Mouse (Mus musculus): ENCODE measurements around the gene Nfkbiz. TPM values are rescaled to one million over a fixed set of nuclear protein-coding genes. Genes with fewer than 3 reads are reported as not detected.

The Nfkbiz gene
- total and polyA plus RNA-seq, 2 experiments from 2014 or later = 1.3 to 2.6 TPM

GRCm38 (mm10) chr16:55788671-55789070 is 50.0 kb downstream of the Nfkbiz start:
- DNase-seq (ENCODE audit: low spot score) = no peak
- Histone ChIP-seq H3K36me3 (ENCODE audit: insufficient read depth, low read length) (no peaks in the 10 kb centered on the region), H3K4me1 (ENCODE audit: insufficient read depth, low read length) (no peaks in the 10 kb centered on the region), H3K9ac (replicated peaks; ENCODE audit: low read length, poor library complexity, severe bottlenecking) (no peak overlapping the region), H3K4me2 (ENCODE audit: low read depth, low read length, poor library complexity, severe bottlenecking) (no peak overlapping the region), H3K27me3 (ENCODE audit: insufficient read depth, low read length) (no peaks in the 10 kb centered on the region), H3K9me3 (ENCODE audit: low read length) (no peaks in the 10 kb centered on the region), H3K27ac (ENCODE audit: low read depth, low read length) (no peak overlapping the region), H3K4me3 (ENCODE audit: low read depth, low read length) (no peak overlapping the region)
- TF ChIP-seq CTCF (IDR thresholded peaks at IDR 0.05) = no peak
- ATAC-seq (ENCODE audit: low FRiP score) = no peak
- 80% methylated on average over 5 of the region's 5 CpGs for WGBS

DNA sequence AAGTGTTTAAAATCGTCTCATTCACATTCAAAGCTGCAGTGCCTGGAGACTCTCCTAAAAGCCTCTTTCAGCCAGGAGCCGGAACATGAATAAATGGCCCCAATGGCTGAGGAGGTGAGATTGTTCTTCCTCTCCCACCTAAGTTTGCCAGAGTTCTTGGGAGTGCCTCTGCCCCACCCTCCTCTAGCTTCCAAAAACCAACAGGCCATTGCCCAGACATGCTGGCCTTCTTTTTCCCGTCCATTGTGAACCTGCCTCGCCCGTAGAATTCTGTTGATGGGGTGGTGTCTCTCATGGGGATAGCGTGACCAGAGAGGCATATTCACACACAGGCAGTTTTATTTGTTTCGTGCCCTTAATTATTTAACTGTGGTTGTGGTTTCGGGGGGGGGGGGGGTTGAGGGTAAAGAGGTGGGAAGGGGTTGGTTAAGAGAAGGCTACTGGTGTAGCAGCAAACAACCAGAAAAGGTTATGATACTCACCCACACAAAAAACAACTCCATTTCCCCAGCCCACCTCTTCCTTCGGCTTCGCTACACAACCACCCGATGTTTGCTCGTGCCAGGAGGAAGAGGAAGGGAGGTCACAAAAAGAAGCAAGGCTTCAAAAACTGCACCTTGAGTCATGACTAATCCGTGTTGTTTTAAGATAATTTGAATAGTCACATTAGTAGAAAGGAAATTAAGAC is 51.2 kb downstream of the Nfkbiz start:
- no peaks in the 10 kb centered on the region for H3K4me1 ChIP-seq (ENCODE audit: insufficient read depth, low read length)
- H3K9me3 ChIP-seq (ENCODE audit: low read length) = no peaks in the 10 kb centered on the region
- DNase-seq (ENCODE audit: low spot score) (no peak), ATAC-seq (ENCODE audit: low FRiP score) (no peak)
- H3K27me3 ChIP-seq (ENCODE audit: insufficient read depth, low read length) = no peaks in the 10 kb centered on the region
- no peak for TF ChIP-seq CTCF (IDR thresholded peaks at IDR 0.05)
- H3K4me3 ChIP-seq (ENCODE audit: low read depth, low read length) = no peak overlapping the region
- H3K36me3 ChIP-seq (ENCODE audit: insufficient read depth, low read length) = no peaks in the 10 kb centered on the region
- no peak overlapping the region for H3K9ac ChIP-seq (replicated peaks; ENCODE audit: low read length, poor library complexity, severe bottlenecking)
- H3K4me2 ChIP-seq (ENCODE audit: low read depth, low read length, poor library complexity, severe bottlenecking) = no peak overlapping the region
- WGBS = 90% methylated on average over 13 of the region's 13 CpGs
- H3K27ac ChIP-seq (ENCODE audit: low read depth, low read length) = no peak overlapping the region

GRCm38 (mm10) chr16:55784379-55784778 is 54.3 kb downstream of the Nfkbiz start:
- H3K27me3 ChIP-seq (ENCODE audit: insufficient read depth, low read length) = no peaks in the 10 kb centered on the region
- H3K4me3 ChIP-seq (ENCODE audit: low read depth, low read length) = no peak overlapping the region
- DNase-seq (ENCODE audit: low spot score) (no peak), ATAC-seq (ENCODE audit: low FRiP score) (no peak)
- no peak overlapping the region for H3K27ac ChIP-seq (ENCODE audit: low read depth, low read length)
- no peaks in the 10 kb centered on the region for H3K36me3 ChIP-seq (ENCODE audit: insufficient read depth, low read length)
- no peak overlapping the region for H3K9ac ChIP-seq (replicated peaks; ENCODE audit: low read length, poor library complexity, severe bottlenecking)
- 85% methylated on average over 7 of the region's 7 CpGs for WGBS
- no peak overlapping the region for H3K4me2 ChIP-seq (ENCODE audit: low read depth, low read length, poor library complexity, severe bottlenecking)
- TF ChIP-seq CTCF (IDR thresholded peaks at IDR 0.05) = no peak
- H3K4me1 ChIP-seq (ENCODE audit: insufficient read depth, low read length) = no peaks in the 10 kb centered on the region
- no peaks in the 10 kb centered on the region for H3K9me3 ChIP-seq (ENCODE audit: low read length)

DNA sequence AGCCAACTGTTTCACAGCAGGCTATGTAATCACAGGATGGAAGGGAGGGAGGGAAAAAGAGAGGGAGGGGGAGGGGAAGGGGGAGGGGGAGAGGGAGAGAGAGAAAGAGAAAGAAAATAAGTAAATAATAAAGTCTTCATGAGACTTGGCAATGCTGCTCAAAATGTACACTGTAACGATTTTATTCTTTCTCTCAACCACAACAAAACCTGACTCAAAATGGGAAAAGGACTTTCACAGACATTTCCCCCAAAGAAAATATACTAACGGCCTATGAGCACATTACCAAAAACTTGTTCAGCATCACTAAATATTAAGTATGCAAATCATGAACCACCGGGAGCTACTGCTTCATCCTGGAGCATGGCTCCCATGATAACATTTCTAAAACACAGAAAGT is 54.8 kb downstream of the Nfkbiz start:
- Histone ChIP-seq H3K36me3 (ENCODE audit: insufficient read depth, low read length) (no peaks in the 10 kb centered on the region), H3K27ac (ENCODE audit: low read depth, low read length) (no peak overlapping the region), H3K9ac (replicated peaks; ENCODE audit: low read length, poor library complexity, severe bottlenecking) (no peak overlapping the region), H3K27me3 (ENCODE audit: insufficient read depth, low read length) (no peaks in the 10 kb centered on the region), H3K4me2 (ENCODE audit: low read depth, low read length, poor library complexity, severe bottlenecking) (no peak overlapping the region), H3K9me3 (ENCODE audit: low read length) (no peaks in the 10 kb centered on the region), H3K4me3 (ENCODE audit: low read depth, low read length) (no peak overlapping the region), H3K4me1 (ENCODE audit: insufficient read depth, low read length) (no peaks in the 10 kb centered on the region)
- ATAC-seq (ENCODE audit: low FRiP score) (no peak), DNase-seq (ENCODE audit: low spot score) (no peak)
- 85% methylated on average over 3 of the region's 3 CpGs for WGBS
- no peak for TF ChIP-seq CTCF (IDR thresholded peaks at IDR 0.05)

GRCm38 (mm10) chr16:55782911-55783310 is 55.8 kb downstream of the Nfkbiz start:
- ATAC-seq (ENCODE audit: low FRiP score) (no peak), DNase-seq (ENCODE audit: low spot score) (no peak)
- Histone ChIP-seq H3K4me1 (ENCODE audit: insufficient read depth, low read length) (no peaks in the 10 kb centered on the region), H3K9ac (replicated peaks; ENCODE audit: low read length, poor library complexity, severe bottlenecking) (no peak overlapping the region), H3K27ac (ENCODE audit: low read depth, low read length) (no peak overlapping the region), H3K36me3 (ENCODE audit: insufficient read depth, low read length) (no peaks in the 10 kb centered on the region), H3K4me2 (ENCODE audit: low read depth, low read length, poor library complexity, severe bottlenecking) (no peak overlapping the region), H3K27me3 (ENCODE audit: insufficient read depth, low read length) (no peaks in the 10 kb centered on the region), H3K9me3 (ENCODE audit: low read length) (no peaks in the 10 kb centered on the region), H3K4me3 (ENCODE audit: low read depth, low read length) (no peak overlapping the region)
- TF ChIP-seq CTCF (IDR thresholded peaks at IDR 0.05) = no peak
- WGBS = 94% methylated on average over 2 of the region's 2 CpGs

GRCm38 (mm10) chr16:55781809-55782208 is 56.9 kb downstream of the Nfkbiz start:
- H3K9me3 ChIP-seq (ENCODE audit: low read length) = no peaks in the 10 kb centered on the region
- H3K4me3 ChIP-seq (ENCODE audit: low read depth, low read length) = no peak overlapping the region
- TF ChIP-seq CTCF (IDR thresholded peaks at IDR 0.05) = no peak
- H3K27me3 ChIP-seq (ENCODE audit: insufficient read depth, low read length) = no peaks in the 10 kb centered on the region
- 77% methylated on average over 5 of the region's 5 CpGs for WGBS
- no peak overlapping the region for H3K4me2 ChIP-seq (ENCODE audit: low read depth, low read length, poor library complexity, severe bottlenecking)
- no peak overlapping the region for H3K27ac ChIP-seq (ENCODE audit: low read depth, low read length)
- no peaks in the 10 kb centered on the region for H3K4me1 ChIP-seq (ENCODE audit: insufficient read depth, low read length)
- no peak overlapping the region for H3K9ac ChIP-seq (replicated peaks; ENCODE audit: low read length, poor library complexity, severe bottlenecking)
- H3K36me3 ChIP-seq (ENCODE audit: insufficient read depth, low read length) = no peaks in the 10 kb centered on the region
- DNase-seq (ENCODE audit: low spot score) (no peak), ATAC-seq (ENCODE audit: low FRiP score) (no peak)
